11 mouse cellular contexts compared by ENCODE assay signal in the genomic region with DNA sequence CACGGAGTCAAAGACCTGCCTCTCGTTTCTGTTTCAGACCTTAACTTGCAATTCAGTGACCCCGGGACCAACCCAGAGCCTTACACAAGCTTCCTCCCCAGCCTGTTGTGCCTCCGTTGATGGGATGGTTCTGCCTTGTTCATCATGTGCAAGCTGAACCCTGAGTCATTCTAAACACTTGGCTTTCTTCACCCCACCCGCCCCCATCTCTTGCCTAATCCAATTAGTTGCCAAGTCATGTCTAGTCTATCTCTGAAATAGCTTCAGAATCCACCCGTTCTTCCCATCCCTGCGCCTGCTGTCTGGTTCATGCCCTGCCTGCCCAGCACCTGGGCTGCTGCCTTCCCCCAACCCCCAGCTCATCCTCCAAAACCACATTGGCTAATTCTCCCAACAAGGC. TPM values are rescaled to one million over a fixed set of nuclear protein-coding genes. Genes with fewer than 3 reads are reported as not detected.
DNase-seq lines count a peak whose midpoint lies in the region; ATAC-seq and TF ChIP-seq lines count a peak whose summit lies in the region.
"Had no signal": no experiment of that assay in that cellular context is flagged by ENCODE, and none has a peak within 500 bp of the region (broad histone marks: within the 10 kb centered on the region; RNA-seq: fewer than 3 reads in every experiment).

No protein-coding gene starts in this region.

- ATAC-seq in forebrain, embryonic 15.5 days (replicated peaks): no peak
- ATAC-seq in forebrain, embryonic 12.5 days (ENCODE audit: low FRiP score): no peak
- ATAC-seq: intestine, embryonic 16.5 days had no signal

- H3K27me3 ChIP-seq in forebrain, embryonic 15.5 days: no peaks in the 10 kb centered on the region
- no peaks in the 10 kb centered on the region for H3K27me3 ChIP-seq in forebrain, embryonic 12.5 days
- H3K27me3 ChIP-seq: embryonic facial prominence, embryonic 15.5 days had no signal

- peak in 1 of 2 experiments; percentile 47 for DNase-seq in layer of hippocampus, adult 2 months (ENCODE audit: low spot score in 2 of 2)
- DNase-seq in layer of hippocampus, postnatal 25 days (ENCODE audit: extremely low spot score in 1 of 2, low spot score in 1 of 2): no peak
- DNase-seq in NIH3T3 (ENCODE audit: low read depth): peak; percentile 95
- DNase-seq in gastrocnemius, adult 8-10 months (ENCODE audit: low spot score in 2 of 2): peak; percentile 46 to 68
- peak; percentile 85 for DNase-seq in lung, postnatal 36 days
- no peak for DNase-seq in spleen, postnatal 10 days (ENCODE audit: low spot score in 2 of 2)

- no peak overlapping the region for H3K9ac ChIP-seq in forebrain, embryonic 15.5 days (replicated peaks)
- no peak overlapping the region for H3K9ac ChIP-seq in forebrain, embryonic 12.5 days
- H3K9ac ChIP-seq: embryonic facial prominence, embryonic 15.5 days had no signal

- 86% methylated on average over 7 of the region's 7 CpGs for WGBS in forebrain, embryonic 15.5 days
- WGBS in forebrain, embryonic 12.5 days: 91% methylated on average over 7 of the region's 7 CpGs

- H3K4me1 ChIP-seq in forebrain, embryonic 15.5 days: peaks cover 13% of the 10 kb centered on the region
- peaks cover 13% of the 10 kb centered on the region for H3K4me1 ChIP-seq in forebrain, embryonic 12.5 days

- H3K36me3 ChIP-seq in forebrain, embryonic 15.5 days: 0 out of 2 replicates have a peak, but pooled peaks cover 4% of the 10 kb centered on the region
- 0 out of 2 replicates have a peak, but pooled peaks cover 6% of the 10 kb centered on the region for H3K36me3 ChIP-seq in forebrain, embryonic 12.5 days (replicated peaks)

- no peak for TF ChIP-seq CTCF in layer of hippocampus, adult 2 months (conservative IDR thresholded peaks at IDR 0.05)

- no peaks in the 10 kb centered on the region for H3K9me3 ChIP-seq in forebrain, embryonic 15.5 days
- H3K9me3 ChIP-seq in forebrain, embryonic 12.5 days: no peaks in the 10 kb centered on the region
- H3K9me3 ChIP-seq: embryonic facial prominence, embryonic 15.5 days had no signal

- H3K4me2 ChIP-seq in forebrain, embryonic 15.5 days (replicated peaks): no peak overlapping the region
- H3K4me2 ChIP-seq in forebrain, embryonic 12.5 days: no peak overlapping the region
- H3K4me2 ChIP-seq: embryonic facial prominence, embryonic 15.5 days had no signal

- peak overlapping the region; percentile 76 for H3K27ac ChIP-seq in layer of hippocampus, adult 2 months
- no peak overlapping the region for H3K27ac ChIP-seq in forebrain, embryonic 15.5 days (replicated peaks)
- no peak overlapping the region for H3K27ac ChIP-seq in forebrain, embryonic 12.5 days
- H3K27ac ChIP-seq: embryonic facial prominence, embryonic 15.5 days; macrophage had no signal

- H3K4me3 ChIP-seq in layer of hippocampus, adult 2 months: no peak overlapping the region
- H3K4me3 ChIP-seq in forebrain, embryonic 15.5 days: no peak overlapping the region
- H3K4me3 ChIP-seq in forebrain, embryonic 12.5 days (replicated peaks): no peak overlapping the region
- H3K4me3 ChIP-seq: embryonic facial prominence, embryonic 15.5 days had no signal

RNA-seq across cellular contexts. Expression of gene Pef1, which starts 9.9 kb away (rescaled TPM):
- total RNA-seq in layer of hippocampus, adult 2 months (2021): 10 to 100 TPM; 64.7 to 72.0 TPM
- 10 to 100 TPM; 58.5 to 66.3 TPM for total RNA-seq in layer of hippocampus, postnatal 25 days (2021)
- total RNA-seq in gastrocnemius, adult 8-10 months (2022): 10 to 100 TPM; 34.5 to 37.3 (median 37.0) TPM
- 68.1 and 70.3 TPM in 2 replicates for polyA plus RNA-seq in forebrain, embryonic 15.5 days (2015; fragmentation: Nextera tagmentation; extraction: Ambion mirVana)
- polyA plus RNA-seq in forebrain, embryonic 12.5 days (2016; fragmentation: Nextera tagmentation; extraction: Ambion mirVana): 60.4 and 61.4 TPM in 2 replicates

RNA-seq across cellular contexts. Expression of gene Hcrtr1, which starts 26.9 kb away (rescaled TPM):
- 1 to 10 TPM; 2.7 to 2.8 TPM for total RNA-seq in layer of hippocampus, adult 2 months (2021)
- total RNA-seq in layer of hippocampus, postnatal 25 days (2021): 1 to 10 TPM; 3.2 to 4.5 TPM
- under 1 TPM in 1 of 4 experiments, not detected in 3; 0.22 TPM for total RNA-seq in gastrocnemius, adult 8-10 months (2022)
- 0.27 and 0.38 TPM in 2 replicates for polyA plus RNA-seq in forebrain, embryonic 15.5 days (2015; fragmentation: Nextera tagmentation; extraction: Ambion mirVana)
- polyA plus RNA-seq in forebrain, embryonic 12.5 days (2016; fragmentation: Nextera tagmentation; extraction: Ambion mirVana): 0.10 TPM in 1 of 2 replicates, not detected in the other
- polyA plus RNA-seq: embryonic facial prominence, embryonic 15.5 days; macrophage had no signal

Comparison
In these comparisons a context has a peak if more than half of its experiments do, and no peak if none do; other contexts are left out.
1. DNase-seq: peak in NIH3T3 (single experiment), gastrocnemius, adult 8-10 months (2 of 2) and lung, postnatal 36 days (single experiment); none in layer of hippocampus, postnatal 25 days (0 of 2) and spleen, postnatal 10 days (0 of 2).